Mouse (Mus musculus) MEL (cell line): ENCODE data around the gene Pycr2. TPM values are rescaled to one million over a fixed set of nuclear protein-coding genes. Genes with fewer than 3 reads are reported as not detected.

ENCODE experiments used
- DNase-seq: peaks from one replicate; pipeline ENCODE4 v3.0.0; 2011; ENCODE audit warnings: low read depth, low spot score
- H3K27ac ChIP-seq: 2 replicates; pipeline ENCODE4 v1.5.1; 2012; ENCODE audit warnings: low read depth, mild to moderate bottlenecking, control low read depth, low read length, moderate library complexity; ENCODE audit not compliant: control insufficient read depth
- H3K27me3 ChIP-seq, 2 experiments: fragments of 150-350 bp in 1 of 2; sonication (generic) in 1 of 2; 2 replicates each; pipeline ENCODE4 v1.6.1; 2012; ENCODE audit warnings: low read length in 2 of 2, mild to moderate bottlenecking in 2 of 2, improper control_type of control experiment in 1 of 2, moderate library complexity in 1 of 2; ENCODE audit not compliant: insufficient read depth in 2 of 2, control insufficient read depth in 1 of 2
- H3K36me3 ChIP-seq, 2 experiments: 2 replicates each; pipeline ENCODE4 v1.6.1; 2012 to 2014; ENCODE audit warnings: low read length in 2 of 2, improper control_type of control experiment in 1 of 2, inconsistent platforms in 1 of 2, mild to moderate bottlenecking in 1 of 2; ENCODE audit not compliant: insufficient read depth in 2 of 2, control insufficient read depth in 1 of 2
- H3K4me1 ChIP-seq, 2 experiments: fragments of 150-350 bp in 1 of 2; sonication (generic) in 1 of 2; 2 replicates each; pipeline ENCODE4 v1.6.1; 2012; ENCODE audit warnings: low read length in 2 of 2, improper control_type of control experiment in 1 of 2, mild to moderate bottlenecking in 1 of 2; ENCODE audit not compliant: insufficient read depth in 2 of 2, control insufficient read depth in 1 of 2
- H3K4me3 ChIP-seq, 2 experiments: fragments of 150-350 bp in 1 of 2; sonication (generic) in 1 of 2; 2 replicates each; pipeline ENCODE4 v1.5.1; 2012; ENCODE audit warnings: low read depth in 2 of 2, low read length in 2 of 2, mild to moderate bottlenecking in 2 of 2, moderate library complexity in 2 of 2, control low read depth in 1 of 2, improper control_type of control experiment in 1 of 2; ENCODE audit not compliant: control insufficient read depth in 1 of 2, insufficient read depth in 1 of 2
- H3K79me2 ChIP-seq: 2 replicates; pipeline ENCODE4 v1.6.1; 2012; ENCODE audit warnings: mild to moderate bottlenecking, low read length, moderate library complexity; ENCODE audit not compliant: control insufficient read depth, poor library complexity, insufficient read depth
- H3K9ac ChIP-seq: 2 replicates; pipeline ENCODE4 v1.6.1; 2012; ENCODE audit warnings: low read depth, mild to moderate bottlenecking, control low read depth, low read length, moderate library complexity; ENCODE audit not compliant: control insufficient read depth, poor library complexity, severe bottlenecking
- H3K9me3 ChIP-seq: fragments of 150-350 bp; sonication (generic); replicated peaks from 2 replicates; pipeline ENCODE4 v1.6.1; 2012; ENCODE audit warnings: mild to moderate bottlenecking, low read length, improper control_type of control experiment, moderate library complexity; ENCODE audit not compliant: insufficient read depth
- CHD2 ChIP-seq: IDR thresholded peaks from 2 replicates; pipeline ENCODE4 v1.6.1; 2011; ENCODE audit warnings: low read length, improper control_type of control experiment
- E2F4 ChIP-seq: IDR thresholded peaks from 2 replicates; pipeline ENCODE4 v1.6.1; 2011; ENCODE audit warnings: low read depth, low read length, improper control_type of control experiment, borderline replicate concordance
- ELF1 ChIP-seq: IDR thresholded peaks from 2 replicates; pipeline ENCODE4 v1.6.1; 2014; ENCODE audit warnings: low read depth, mild to moderate bottlenecking, inconsistent platforms, low read length, improper control_type of control experiment, moderate library complexity
- GATA1 ChIP-seq: IDR thresholded peaks from 2 replicates; pipeline ENCODE4 v1.6.1; 2011; ENCODE audit warnings: low read depth, low read length, improper control_type of control experiment
- HCFC1 ChIP-seq: IDR thresholded peaks from 2 replicates; pipeline ENCODE4 v1.6.1; 2012; ENCODE audit warnings: low read depth, mild to moderate bottlenecking, inconsistent platforms, low read length, improper control_type of control experiment, moderate library complexity
- JUND ChIP-seq: IDR thresholded peaks from 2 replicates; pipeline ENCODE4 v1.6.1; 2011; ENCODE audit warnings: low read depth, mild to moderate bottlenecking, improper control_type of control experiment, low read length
- KAT2A ChIP-seq: conservative IDR thresholded peaks from 2 replicates; pipeline ENCODE4 v1.6.1; 2012; ENCODE audit warnings: low read depth, low read length, improper control_type of control experiment, inconsistent platforms
- MAFK ChIP-seq: IDR thresholded peaks from 2 replicates; pipeline ENCODE4 v1.6.1; 2011; ENCODE audit warnings: low read depth, mild to moderate bottlenecking, low read length, improper control_type of control experiment, borderline replicate concordance
- MAZ ChIP-seq: IDR thresholded peaks from 2 replicates; pipeline ENCODE4 v1.6.1; 2012; ENCODE audit warnings: low read depth, mild to moderate bottlenecking, inconsistent platforms, low read length, improper control_type of control experiment
- MYB ChIP-seq: IDR thresholded peaks from 2 replicates; pipeline ENCODE4 v1.6.1; 2011; ENCODE audit warnings: mild to moderate bottlenecking, low read depth, low read length, improper control_type of control experiment
- POLR2AphosphoS2 ChIP-seq: IDR thresholded peaks from 2 replicates; pipeline ENCODE4 v1.6.1; 2011; ENCODE audit warnings: low read length, improper control_type of control experiment
- SMC3 ChIP-seq: IDR thresholded peaks from 2 replicates; pipeline ENCODE4 v1.6.1; 2011; ENCODE audit warnings: low read depth, low read length, improper control_type of control experiment
- TAL1 ChIP-seq: IDR thresholded peaks from 2 replicates; pipeline ENCODE4 v1.6.1; 2012; ENCODE audit warnings: mild to moderate bottlenecking, inconsistent platforms, low read length, moderate library complexity, mixed read lengths
- TBP ChIP-seq: IDR thresholded peaks from 2 replicates; pipeline ENCODE4 v1.8.0; 2011; ENCODE audit warnings: low read depth, low read length, improper control_type of control experiment
- TCF12 ChIP-seq: IDR thresholded peaks from 2 replicates; pipeline ENCODE4 v1.6.1; 2014; ENCODE audit warnings: low read depth, mild to moderate bottlenecking, inconsistent platforms, low read length, improper control_type of control experiment, moderate library complexity
- UBTF ChIP-seq: IDR thresholded peaks from 2 replicates; pipeline ENCODE4 v1.6.1; 2012; ENCODE audit warnings: low read depth, mild to moderate bottlenecking, inconsistent platforms, low read length, improper control_type of control experiment, moderate library complexity, borderline replicate concordance; ENCODE audit not compliant: insufficient read depth
- USF1 ChIP-seq: IDR thresholded peaks from 2 replicates; pipeline ENCODE4 v1.6.1; 2014; ENCODE audit warnings: low read depth, mild to moderate bottlenecking, inconsistent platforms, low read length, improper control_type of control experiment, moderate library complexity
- ZNF384 ChIP-seq: IDR thresholded peaks from 2 replicates; pipeline ENCODE4 v1.6.1; 2012; ENCODE audit warnings: low read depth, mild to moderate bottlenecking, inconsistent platforms, low read length, improper control_type of control experiment
- polyA plus RNA-seq, 2 experiments: library from polyadenylated mRNA; stranded (reverse) in 1 of 2; unstranded in 1 of 2; fragments of >175 nt in 1 of 2; fragments of >200 nt in 1 of 2; gene quantifications; 2 replicates each; pipeline versions ENCODE4 v1.2.1 to v1.2.4; 2012; ENCODE audit warnings: low replicate concordance in 2 of 2, low read depth in 1 of 2; ENCODE audit not compliant: insufficient read length in 2 of 2, insufficient read depth in 1 of 2, missing spikeins in 1 of 2
- total RNA-seq: library from RNA; depleted of rRNA; stranded (reverse); fragments of 300-350 nt; gene quantifications from 2 replicates; pipeline ENCODE4 v1.2.3, GENCODE M21; 2012

The Pycr2 gene
- total and polyA plus RNA-seq, 3 experiments: 125 to 183 TPM; not detected in 1

GRCm38 (mm10) chr1:180858763-180859162 is 45.3 kb upstream of the Pycr2 start:
- Histone ChIP-seq H3K79me2 (peaks cover 10% of the 10 kb centered on the region; the same call in 1 of the 2 replicates), H3K27me3 (no peaks in the 10 kb centered on the region), H3K9me3 (no peaks in the 10 kb centered on the region), H3K4me1 (no peaks in the 10 kb centered on the region), H3K4me3 (no peak overlapping the region), H3K9ac (no peak overlapping the region), H3K27ac (no peak overlapping the region), H3K36me3 (peaks cover 7 to 32% of the 10 kb centered on the region in 2 experiments)
- DNase-seq: no peak
- TF ChIP-seq TBP (no peak), MAZ (no peak), MAFK (no peak), HCFC1 (no peak), USF1 (no peak), TCF12 (no peak), TAL1 (no peak), KAT2A (no peak), CHD2 (no peak), UBTF (no peak), SMC3 (no peak), E2F4 (no peak)

GRCm38 (mm10) chr1:180860030-180860429 is 44.1 kb upstream of the Pycr2 start:
- H3K9ac ChIP-seq: no peak overlapping the region
- H3K27ac ChIP-seq: no peak overlapping the region
- no peak for DNase-seq
- no peak for TF ChIP-seq MYB
- TF ChIP-seq JUND: no peak
- TF ChIP-seq MAFK: no peak
- TF ChIP-seq ZNF384: no peak
- no peak for TF ChIP-seq TBP
- no peak for TF ChIP-seq TAL1
- TF ChIP-seq UBTF: no peak
- TF ChIP-seq POLR2AphosphoS2: no peak
- no peak for TF ChIP-seq ELF1
- no peak for TF ChIP-seq HCFC1
- no peak for TF ChIP-seq USF1
- no peak for TF ChIP-seq GATA1
- TF ChIP-seq, all 39 proteins: peak for 0
- Histone ChIP-seq H3K36me3 (peaks cover 4 to 39% of the 10 kb centered on the region in 2 experiments), H3K9me3 (no peaks in the 10 kb centered on the region), H3K79me2 (peaks cover 5% of the 10 kb centered on the region; the same call in 1 of the 2 replicates), H3K4me1 (no peaks in the 10 kb centered on the region), H3K4me3 (no peak overlapping the region), H3K27me3 (no peaks in the 10 kb centered on the region)
